Mouse (Mus musculus) liver, postnatal 0 days (tissue): ENCODE results near the gene Phactr4.

ENCODE experiments used
- CTCF ChIP-seq: sonication (generic); IDR thresholded peaks from 2 replicates; pipeline ENCODE4 v1.5.1; 2016; ENCODE audit warnings: antibody characterized with exemption, low read depth
- EP300 ChIP-seq: IDR thresholded peaks from 2 replicates; pipeline ENCODE4 v1.6.1; 2016; ENCODE audit warnings: antibody characterized with exemption, low read depth, mild to moderate bottlenecking

DNA sequence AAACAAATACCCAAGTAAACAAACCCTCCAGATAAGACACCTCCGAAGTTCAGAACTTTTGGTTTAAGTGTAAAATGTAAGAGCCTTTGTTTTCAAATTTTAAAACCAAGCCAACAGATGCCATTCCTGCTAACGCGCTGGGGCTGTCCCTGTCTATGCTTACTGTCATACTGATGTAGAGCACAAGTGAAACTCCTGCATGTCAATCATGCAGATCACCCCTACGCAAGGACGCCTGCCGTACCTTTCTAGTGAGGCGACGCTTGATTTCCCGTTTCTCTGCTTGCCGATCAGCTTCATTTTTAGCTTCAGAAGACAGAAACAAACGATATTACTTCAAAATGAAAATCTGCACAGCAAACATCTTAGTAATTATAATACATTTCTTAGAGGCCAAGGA, 58.8 kb downstream of the Phactr4 start:
- TF ChIP-seq EP300: no peak
- no peak for TF ChIP-seq CTCF
